Comparison of ENCODE assay signal across 30 mouse cellular contexts in the genomic region with DNA sequence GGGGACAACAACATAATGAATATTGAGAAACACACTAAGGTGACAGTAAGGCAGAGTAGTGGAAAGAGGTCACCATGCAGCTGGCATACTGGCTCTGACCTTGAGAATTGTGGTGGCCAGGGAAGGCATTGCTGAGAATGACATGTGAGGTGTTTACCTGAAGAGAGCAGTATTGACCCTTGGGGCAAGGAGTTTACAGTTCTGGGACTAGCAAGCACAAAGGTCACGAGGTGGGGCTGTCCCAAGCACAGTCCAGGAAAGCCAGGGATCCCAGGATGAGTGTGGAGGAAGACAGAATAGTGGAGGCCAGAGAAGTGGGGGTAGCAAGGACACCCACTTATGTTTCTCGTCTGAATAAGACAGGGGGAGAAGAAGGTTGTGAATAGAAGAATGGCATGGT. TPM values are rescaled to one million over a fixed set of nuclear protein-coding genes. Genes with fewer than 3 reads are reported as not detected.
DNase-seq lines count a peak whose midpoint lies in the region; ATAC-seq and TF ChIP-seq lines count a peak whose summit lies in the region.
"Had no signal": no experiment of that assay in that cellular context is flagged by ENCODE, and none has a peak within 500 bp of the region (broad histone marks: within the 10 kb centered on the region; RNA-seq: fewer than 3 reads in every experiment).

No protein-coding gene starts in this region.

- H3K36me3 ChIP-seq in CH12.LX (replicated peaks in 1 of 2; ENCODE audit: control insufficient read depth in 1 of 2, insufficient read depth in 1 of 2, low read length in 1 of 2): no peaks in the 10 kb centered on the region
- no peaks in the 10 kb centered on the region for H3K36me3 ChIP-seq in intestine, embryonic 14.5 days (ENCODE audit: control insufficient read depth, insufficient read depth, low read length)
- H3K36me3 ChIP-seq in stomach, postnatal 0 days (ENCODE audit: control insufficient read depth, insufficient read depth, low read length): no peaks in the 10 kb centered on the region
- H3K36me3 ChIP-seq: embryonic facial prominence, embryonic 10.5 days; embryonic facial prominence, embryonic 15.5 days; hindbrain, embryonic 12.5 days; limb, embryonic 10.5 days; limb, embryonic 15.5 days; midbrain, embryonic 12.5 days; neural tube, embryonic 13.5 days had no signal

- H3K27ac ChIP-seq in CH12.LX (ENCODE audit: insufficient read depth, low read depth): no peak overlapping the region
- H3K27ac ChIP-seq in intestine, embryonic 14.5 days (ENCODE audit: low read depth): no peak overlapping the region
- no peak overlapping the region for H3K27ac ChIP-seq in stomach, postnatal 0 days (replicated peaks)
- no peak overlapping the region for H3K27ac ChIP-seq in left cerebral cortex, adult 2 months
- H3K27ac ChIP-seq: embryonic facial prominence, embryonic 10.5 days; embryonic facial prominence, embryonic 15.5 days; forebrain, embryonic 13.5 days; hindbrain, embryonic 12.5 days; hindbrain, postnatal 0 days; limb, embryonic 10.5 days; limb, embryonic 15.5 days; midbrain, embryonic 12.5 days; neural tube, embryonic 13.5 days had no signal

- no peak overlapping the region for H3K9ac ChIP-seq in CH12.LX (ENCODE audit: insufficient read depth, low read depth)
- no peak overlapping the region for H3K9ac ChIP-seq in intestine, embryonic 14.5 days (ENCODE audit: low read length)
- no peak overlapping the region for H3K9ac ChIP-seq in stomach, postnatal 0 days (ENCODE audit: low read length)
- H3K9ac ChIP-seq: embryonic facial prominence, embryonic 15.5 days; forebrain, embryonic 13.5 days; hindbrain, embryonic 12.5 days; limb, embryonic 15.5 days; midbrain, embryonic 12.5 days; neural tube, embryonic 13.5 days had no signal

- DNase-seq in kidney, adult 9 months: peak; percentile 58
- no peak for DNase-seq in kidney, postnatal 4 days
- no peak for DNase-seq in CH12.LX (ENCODE audit: extremely low read depth)
- peak; percentile 48 for DNase-seq in intestine, embryonic 14.5 days (ENCODE audit: low spot score)
- DNase-seq in stomach, postnatal 0 days (ENCODE audit: low spot score): no peak
- DNase-seq in left cerebral cortex, adult 2 months (ENCODE audit: extremely low spot score in 1 of 2, low spot score in 2 of 2): no peak
- DNase-seq: adrenal gland, adult 2 months; adrenal gland, postnatal 36 days; B cell, adult 2 months; cerebellum, adult 18-20 months; cerebellum, postnatal 14 days; gastrocnemius, postnatal 14 days; heart, postnatal 36 days; layer of hippocampus, postnatal 36 days; lung, postnatal 36 days; right cerebral cortex, postnatal 4 days; thymus, postnatal 4 days had no signal

- TF ChIP-seq CTCF in CH12.LX (conservative IDR thresholded peaks at IDR 0.05 in 1 of 2, IDR thresholded peaks at IDR 0.05 in 1 of 2; ENCODE audit: low read depth in 2 of 2, low read length in 2 of 2): peak in 1 of 2 experiments; percentile 20; a peak in 1 of 4 replicates
- TF ChIP-seq CTCF in stomach, postnatal 0 days (IDR thresholded peaks at IDR 0.05; ENCODE audit: low read depth): no peak
- TF ChIP-seq CTCF in left cerebral cortex, adult 2 months (IDR thresholded peaks at IDR 0.05): no peak

- in situ Hi-C loops in CH12.LX (cut with MboI; ENCODE audit: low pct_ligation_motif_present, low pct_unique_long_range_greater_than_20kb, low sequenced_read_pairs): no loop called here

- peaks cover 3% of the 10 kb centered on the region for H3K27me3 ChIP-seq in CH12.LX (replicated peaks)
- 0 out of 2 replicates have a peak, but pooled peaks cover 3% of the 10 kb centered on the region for H3K27me3 ChIP-seq in intestine, embryonic 14.5 days (replicated peaks; ENCODE audit: control insufficient read depth, insufficient read depth, low read length)
- H3K27me3 ChIP-seq in stomach, postnatal 0 days (ENCODE audit: control insufficient read depth, insufficient read depth, low read length): no peaks in the 10 kb centered on the region
- H3K27me3 ChIP-seq: forebrain, embryonic 13.5 days had no signal

- H3K4me1 ChIP-seq in CH12.LX (ENCODE audit: control insufficient read depth in 1 of 2, insufficient read depth in 2 of 2): peaks cover 0 to 4% of the 10 kb centered on the region in 2 experiments; a peak in 2 of 4 replicates
- H3K4me1 ChIP-seq in intestine, embryonic 14.5 days (replicated peaks; ENCODE audit: control insufficient read depth, insufficient read depth, low read length): no peaks in the 10 kb centered on the region
- no peaks in the 10 kb centered on the region for H3K4me1 ChIP-seq in stomach, postnatal 0 days (replicated peaks; ENCODE audit: control insufficient read depth, insufficient read depth)
- H3K4me1 ChIP-seq: embryonic facial prominence, embryonic 10.5 days; embryonic facial prominence, embryonic 15.5 days; forebrain, embryonic 13.5 days; hindbrain, embryonic 12.5 days; limb, embryonic 10.5 days; limb, embryonic 15.5 days; midbrain, embryonic 12.5 days; neural tube, embryonic 13.5 days had no signal

- no peaks in the 10 kb centered on the region for H3K79me2 ChIP-seq in CH12.LX (replicated peaks; ENCODE audit: control insufficient read depth, extremely low read depth, insufficient read depth, poor library complexity, severe bottlenecking)

- WGBS in intestine, embryonic 14.5 days: 29% methylated on average over 2 of the region's 2 CpGs
- 28% methylated on average over 2 of the region's 2 CpGs for WGBS in stomach, postnatal 0 days

- intact Hi-C loops in left cerebral cortex, adult 2 months (cut with DNase I): no loop called here

- no peak overlapping the region for H3K4me3 ChIP-seq in CH12.LX (replicated peaks in 1 of 3; ENCODE audit: low read depth in 2 of 3, low read length in 2 of 3, poor library complexity in 1 of 3)
- no peak overlapping the region for H3K4me3 ChIP-seq in intestine, embryonic 14.5 days (ENCODE audit: low read depth, low read length)
- no peak overlapping the region for H3K4me3 ChIP-seq in stomach, postnatal 0 days (ENCODE audit: low read depth, low read length)
- no peak overlapping the region for H3K4me3 ChIP-seq in left cerebral cortex, adult 2 months
- H3K4me3 ChIP-seq: embryonic facial prominence, embryonic 10.5 days; embryonic facial prominence, embryonic 15.5 days; forebrain, embryonic 13.5 days; hindbrain, embryonic 12.5 days; limb, embryonic 10.5 days; limb, embryonic 15.5 days; midbrain, embryonic 12.5 days; myocyte; neural tube, embryonic 13.5 days had no signal

- TF ChIP-seq EP300 in CH12.LX (IDR thresholded peaks at IDR 0.05; ENCODE audit: low read length): no peak
- no peak for TF ChIP-seq EP300 in stomach, postnatal 0 days (optimal IDR thresholded peaks at IDR 0.05)

- TF ChIP-seq RAD21 in CH12.LX (IDR thresholded peaks at IDR 0.05; ENCODE audit: low read depth, low read length): peak; percentile 14

- TF ChIP-seq POLR2A in CH12.LX (IDR thresholded peaks at IDR 0.05; ENCODE audit: low read depth, low read length): no peak

- no peak overlapping the region for H3K4me2 ChIP-seq in CH12.LX (ENCODE audit: insufficient read depth, low read depth, poor library complexity, severe bottlenecking)
- H3K4me2 ChIP-seq in intestine, embryonic 14.5 days (ENCODE audit: low read length): no peak overlapping the region
- H3K4me2 ChIP-seq in stomach, postnatal 0 days (replicated peaks; ENCODE audit: low read depth): no peak overlapping the region
- H3K4me2 ChIP-seq: embryonic facial prominence, embryonic 15.5 days; forebrain, embryonic 13.5 days; heart, embryonic 11.5 days; hindbrain, embryonic 12.5 days; limb, embryonic 15.5 days; midbrain, embryonic 12.5 days; neural tube, embryonic 13.5 days had no signal

- dilution Hi-C loops in CH12.LX (cut with MboI; ENCODE audit: extremely low pct_ligation_motif_present, extremely low pct_unique_long_range_greater_than_20kb, low sequenced_read_pairs): no loop called here

- no peak for ATAC-seq in intestine, embryonic 14.5 days (replicated peaks; ENCODE audit: low FRiP score, low TSS enrichment, low read depth)
- ATAC-seq in stomach, postnatal 0 days (ENCODE audit: low FRiP score, low TSS enrichment): peak; percentile 72
- ATAC-seq: activated CD4-positive, CD25-positive, alpha-beta regulatory T cell, adult 4 months; forebrain, embryonic 13.5 days; hindbrain, postnatal 0 days had no signal

- no peaks in the 10 kb centered on the region for H3K9me3 ChIP-seq in CH12.LX (replicated peaks; ENCODE audit: low read length)
- H3K9me3 ChIP-seq in intestine, embryonic 14.5 days (ENCODE audit: control insufficient read depth, low read length): no peaks in the 10 kb centered on the region
- H3K9me3 ChIP-seq in stomach, postnatal 0 days (ENCODE audit: control insufficient read depth, low read length): no peaks in the 10 kb centered on the region
- H3K9me3 ChIP-seq: embryonic facial prominence, embryonic 10.5 days; embryonic facial prominence, embryonic 15.5 days; forebrain, embryonic 13.5 days; hindbrain, embryonic 12.5 days; limb, embryonic 10.5 days; limb, embryonic 15.5 days; midbrain, embryonic 12.5 days; neural tube, embryonic 13.5 days had no signal

TF ChIP-seq in CH12.LX, 34 proteins besides CTCF, POLR2A, EP300 and RAD21 (continues in another document):
- no peak for TF ChIP-seq NELFE (IDR thresholded peaks at IDR 0.05; ENCODE audit: low read depth, low read length)
- TF ChIP-seq KAT2A (IDR thresholded peaks at IDR 0.05; ENCODE audit: insufficient replicate concordance, low read length): no peak
- TF ChIP-seq CHD1 (IDR thresholded peaks at IDR 0.05; ENCODE audit: low read depth, low read length): no peak
- no peak for TF ChIP-seq POLR2AphosphoS2 (IDR thresholded peaks at IDR 0.05; ENCODE audit: low read depth, low read length)
- no peak for TF ChIP-seq MYC (IDR thresholded peaks at IDR 0.05; ENCODE audit: low read depth, low read length)
- TF ChIP-seq JUND (conservative IDR thresholded peaks at IDR 0.05; ENCODE audit: low read depth, low read length): no peak
- no peak for TF ChIP-seq IRF4 (IDR thresholded peaks at IDR 0.05; ENCODE audit: low read depth, low read length)
- TF ChIP-seq MXI1 (IDR thresholded peaks at IDR 0.05; ENCODE audit: low read depth, low read length): no peak
- TF ChIP-seq TCF12 (IDR thresholded peaks at IDR 0.05; ENCODE audit: low read depth, low read length): no peak
- TF ChIP-seq ZMIZ1 (IDR thresholded peaks at IDR 0.05; ENCODE audit: low read depth, low read length): no peak

RNA-seq across cellular contexts. Expression of a gene that starts 14.8 kb away (rescaled TPM):
- total RNA-seq in CH12.LX (2012; rRNA removed) (0.67 and 1.6 TPM in 2 replicates), CH12.LX (2014; rRNA removed) (2.1 and 2.7 TPM in 2 replicates)
- 2.1 and 2.9 TPM in 2 replicates for polyA plus RNA-seq in CH12.LX (2012; ENCODE audit: insufficient read length, low read depth)
- polyA plus RNA-seq in intestine, embryonic 14.5 days (2014; fragmentation: Nextera tagmentation; extraction: Ambion mirVana): 16.5 and 20.2 TPM in 2 replicates
- polyA plus RNA-seq in stomach, postnatal 0 days (2015; fragmentation: Nextera tagmentation; extraction: Ambion mirVana): 24.9 and 25.1 TPM in 2 replicates
- total RNA-seq in left cerebral cortex, adult 2 months (2021): 10 to 100 TPM; 26.5 to 31.5 TPM

RNA-seq across cellular contexts. Expression of a gene that starts 58.8 kb away (rescaled TPM):
- total RNA-seq in CH12.LX (2012; rRNA removed) (0.92 and 3.1 TPM in 2 replicates), CH12.LX (2014; rRNA removed) (0.70 and 0.93 TPM in 2 replicates)
- 2.3 and 2.5 TPM in 2 replicates for polyA plus RNA-seq in CH12.LX (2012; ENCODE audit: insufficient read length, low read depth)
- polyA plus RNA-seq in intestine, embryonic 14.5 days (2014; fragmentation: Nextera tagmentation; extraction: Ambion mirVana): 2.5 TPM in 2 replicates
- 3.2 and 3.4 TPM in 2 replicates for polyA plus RNA-seq in stomach, postnatal 0 days (2015; fragmentation: Nextera tagmentation; extraction: Ambion mirVana)
- total RNA-seq in left cerebral cortex, adult 2 months (2021): 10 to 100 TPM; 45.5 to 49.1 TPM
- total RNA-seq: granulocyte monocyte progenitor cell, adult 5-6 weeks had no signal

Comparison
In these comparisons a context has a peak if more than half of its experiments do, and no peak if none do; other contexts are left out.
1. DNase-seq: peak in kidney, adult 9 months (single experiment) and intestine, embryonic 14.5 days (single experiment); none in kidney, postnatal 4 days (0 of 2), CH12.LX (single experiment), stomach, postnatal 0 days (single experiment) and left cerebral cortex, adult 2 months (0 of 2).